Comparison of ENCODE assay signal across 8 mouse cellular contexts in genomic region chr4:115984111-115984510, GRCm38 (mm10). TPM values are rescaled to one million over a fixed set of nuclear protein-coding genes. Genes with fewer than 3 reads are reported as not detected.
DNase-seq lines count a peak whose midpoint lies in the region; ATAC-seq and TF ChIP-seq lines count a peak whose summit lies in the region.

No protein-coding gene starts in this region.

- 0 out of 2 replicates have a peak overlapping the region, but pooled peaks have one; percentile 22 for H3K4me2 ChIP-seq in embryonic facial prominence, embryonic 13.5 days
- H3K4me2 ChIP-seq in heart, embryonic 12.5 days = peak overlapping the region; percentile 46
- H3K4me2 ChIP-seq in kidney, embryonic 15.5 days = peak overlapping the region; percentile 38
- H3K4me2 ChIP-seq in myocyte (ENCODE audit: low read depth) = peak overlapping the region; percentile 39
- H3K4me2 ChIP-seq in stomach, embryonic 14.5 days (replicated peaks; ENCODE audit: low read depth, low read length) = no peak overlapping the region

- H3K79me2 ChIP-seq in liver, adult 2 months (ENCODE audit: control insufficient read depth, insufficient read depth, low read length) = no peaks in the 10 kb centered on the region
- H3K79me2 ChIP-seq in myocyte (ENCODE audit: control insufficient read depth, insufficient read depth) = no peaks in the 10 kb centered on the region

- ATAC-seq in embryonic facial prominence, embryonic 13.5 days (ENCODE audit: insufficient number of reproducible peaks, insufficient read depth, low FRiP score, low TSS enrichment, low read depth) = no peak
- ATAC-seq in heart, embryonic 12.5 days (ENCODE audit: insufficient number of reproducible peaks, low FRiP score) = no peak
- ATAC-seq in kidney, embryonic 15.5 days (replicated peaks; ENCODE audit: low FRiP score) = no peak; the same call in 1 of the 2 replicates
- 0 out of 2 replicates have a peak, but pooled peaks have one; percentile 8 for ATAC-seq in stomach, embryonic 14.5 days (ENCODE audit: insufficient number of reproducible peaks, insufficient read depth, low FRiP score, low read depth)

- peaks cover 66% of the 10 kb centered on the region for H3K27me3 ChIP-seq in embryonic facial prominence, embryonic 13.5 days
- H3K27me3 ChIP-seq in heart, embryonic 12.5 days (replicated peaks) = peaks cover 43% of the 10 kb centered on the region
- H3K27me3 ChIP-seq in kidney, embryonic 15.5 days = peaks cover 57% of the 10 kb centered on the region
- 0 out of 2 replicates have a peak, but pooled peaks cover 6% of the 10 kb centered on the region for H3K27me3 ChIP-seq in liver, adult 2 months (ENCODE audit: control insufficient read depth, insufficient read depth, low read length)
- peaks cover 37% of the 10 kb centered on the region for H3K27me3 ChIP-seq in myocyte (ENCODE audit: control insufficient read depth, insufficient read depth, insufficient read length)
- peaks cover 18% of the 10 kb centered on the region for H3K27me3 ChIP-seq in stomach, embryonic 14.5 days (ENCODE audit: control insufficient read depth, insufficient read depth, low read length)

- WGBS in embryonic facial prominence, embryonic 13.5 days = under 1% methylated on average over 13 of the region's 13 CpGs
- 3% methylated on average over 13 of the region's 13 CpGs for WGBS in heart, embryonic 12.5 days
- 1% methylated on average over 13 of the region's 13 CpGs for WGBS in kidney, embryonic 15.5 days
- WGBS in liver, adult 2 months = 5% methylated on average over 13 of the region's 13 CpGs
- WGBS in stomach, embryonic 14.5 days = 2% methylated on average over 13 of the region's 13 CpGs

- no peaks in the 10 kb centered on the region for H3K36me3 ChIP-seq in embryonic facial prominence, embryonic 13.5 days
- H3K36me3 ChIP-seq in heart, embryonic 12.5 days = no peaks in the 10 kb centered on the region
- H3K36me3 ChIP-seq in kidney, embryonic 15.5 days = no peaks in the 10 kb centered on the region
- H3K36me3 ChIP-seq in liver, adult 2 months (ENCODE audit: control insufficient read depth, insufficient read depth, low read length) = no peaks in the 10 kb centered on the region
- H3K36me3 ChIP-seq in myocyte (ENCODE audit: control insufficient read depth, insufficient read depth) = no peaks in the 10 kb centered on the region
- no peaks in the 10 kb centered on the region for H3K36me3 ChIP-seq in stomach, embryonic 14.5 days (ENCODE audit: control insufficient read depth, insufficient read depth, low read length)

- DNase-seq in 416B (ENCODE audit: low read depth) = peak; percentile 86
- peak; percentile 59 to 61 for DNase-seq in adrenal gland, postnatal 4 days (ENCODE audit: low spot score in 2 of 2)
- DNase-seq in liver, adult 2 months (ENCODE audit: extremely low read depth, low read depth, low spot score) = peak; percentile 57

- H3K9ac ChIP-seq in embryonic facial prominence, embryonic 13.5 days = no peak overlapping the region
- no peak overlapping the region for H3K9ac ChIP-seq in heart, embryonic 12.5 days
- no peak overlapping the region for H3K9ac ChIP-seq in kidney, embryonic 15.5 days
- no peak overlapping the region for H3K9ac ChIP-seq in liver, adult 2 months (ENCODE audit: low read depth, low read length)
- no peak overlapping the region for H3K9ac ChIP-seq in stomach, embryonic 14.5 days (replicated peaks; ENCODE audit: low read depth, low read length)

- H3K4me3 ChIP-seq in embryonic facial prominence, embryonic 13.5 days = no peak overlapping the region
- H3K4me3 ChIP-seq in heart, embryonic 12.5 days = no peak overlapping the region
- H3K4me3 ChIP-seq in kidney, embryonic 15.5 days (replicated peaks) = no peak overlapping the region
- no peak overlapping the region for H3K4me3 ChIP-seq in liver, adult 2 months (ENCODE audit: insufficient read depth, low read depth, low read length)
- no peak overlapping the region for H3K4me3 ChIP-seq in myocyte
- H3K4me3 ChIP-seq in stomach, embryonic 14.5 days (ENCODE audit: low read depth, low read length) = no peak overlapping the region

- no peak overlapping the region for H3K27ac ChIP-seq in embryonic facial prominence, embryonic 13.5 days
- no peak overlapping the region for H3K27ac ChIP-seq in heart, embryonic 12.5 days (ENCODE audit: poor library complexity, severe bottlenecking)
- no peak overlapping the region for H3K27ac ChIP-seq in kidney, embryonic 15.5 days
- H3K27ac ChIP-seq in liver, adult 2 months (replicated peaks; ENCODE audit: insufficient read depth, low read depth, low read length) = no peak overlapping the region
- no peak overlapping the region for H3K27ac ChIP-seq in stomach, embryonic 14.5 days (ENCODE audit: low read length)

- no peak for TF ChIP-seq POLR2A in liver, adult 2 months (IDR thresholded peaks at IDR 0.05; ENCODE audit: extremely low read depth, insufficient read depth, low read length)
- TF ChIP-seq POLR2A in myocyte (IDR thresholded peaks at IDR 0.05; ENCODE audit: insufficient read length, low read depth) = no peak

- H3ac ChIP-seq in myocyte (ENCODE audit: control insufficient read depth, insufficient read length) = no peak overlapping the region

- peaks cover 15% of the 10 kb centered on the region for H3K4me1 ChIP-seq in embryonic facial prominence, embryonic 13.5 days
- peaks cover 11% of the 10 kb centered on the region for H3K4me1 ChIP-seq in heart, embryonic 12.5 days (replicated peaks)
- peaks cover 12% of the 10 kb centered on the region for H3K4me1 ChIP-seq in kidney, embryonic 15.5 days
- no peaks in the 10 kb centered on the region for H3K4me1 ChIP-seq in liver, adult 2 months (ENCODE audit: control insufficient read depth, insufficient read depth, low read length)
- 0 out of 2 replicates have a peak, but pooled peaks cover 6% of the 10 kb centered on the region for H3K4me1 ChIP-seq in stomach, embryonic 14.5 days (ENCODE audit: control insufficient read depth, insufficient read depth, low read length)

- H3K9me3 ChIP-seq in embryonic facial prominence, embryonic 13.5 days = no peaks in the 10 kb centered on the region
- H3K9me3 ChIP-seq in heart, embryonic 12.5 days (replicated peaks) = no peaks in the 10 kb centered on the region
- H3K9me3 ChIP-seq in kidney, embryonic 15.5 days (replicated peaks) = no peaks in the 10 kb centered on the region
- no peaks in the 10 kb centered on the region for H3K9me3 ChIP-seq in stomach, embryonic 14.5 days (ENCODE audit: control insufficient read depth, low read depth, low read length)

- peak; percentile 76 for TF ChIP-seq CTCF in liver, adult 2 months (IDR thresholded peaks at IDR 0.05; ENCODE audit: low read depth, low read length)

TF ChIP-seq in myocyte, 11 proteins besides CTCF, POLR2A, EP300 and RAD21:
- TF ChIP-seq TCF12 (IDR thresholded peaks at IDR 0.05; ENCODE audit: insufficient read depth, poor library complexity, severe bottlenecking) (no peak), MYOD1 (IDR thresholded peaks at IDR 0.05; ENCODE audit: control insufficient read depth in 1 of 3, insufficient read length in 2 of 3, low read depth in 2 of 3) (no peak), POLR2AphosphoS2 (IDR thresholded peaks at IDR 0.05; ENCODE audit: insufficient read length, low read depth) (no peak), SRF (IDR thresholded peaks at IDR 0.05; ENCODE audit: control insufficient read depth, insufficient read length, low read depth) (no peak), CEBPB (IDR thresholded peaks at IDR 0.05; ENCODE audit: insufficient read depth, poor library complexity, severe bottlenecking) (no peak), MAX (IDR thresholded peaks at IDR 0.05; ENCODE audit: low read depth) (no peak)

RNA-seq across cellular contexts. Expression of gene Faah, which starts 33.6 kb away (rescaled TPM):
- total RNA-seq in adrenal gland, postnatal 4 days (2021) = 10 to 100 TPM in 1 of 2 experiments, 1 to 10 TPM in 1; 10.0 to 10.3 TPM
- 2.1 and 2.8 TPM in 2 replicates for polyA plus RNA-seq in embryonic facial prominence, embryonic 13.5 days (2015; fragmentation: Nextera tagmentation; extraction: Ambion mirVana)
- 1.3 and 1.5 TPM in 2 replicates for polyA plus RNA-seq in heart, embryonic 12.5 days (2016; fragmentation: Nextera tagmentation; extraction: Ambion mirVana)
- 8.9 and 10.5 TPM in 2 replicates for polyA plus RNA-seq in kidney, embryonic 15.5 days (2015; fragmentation: Nextera tagmentation; extraction: Ambion mirVana)
- total RNA-seq in liver, adult 2 months (2014; rRNA removed) = 55.9 and 71.4 TPM in 2 replicates
- 120 and 125 TPM in 2 replicates for polyA plus RNA-seq in liver, adult 2 months (2012; rRNA removed)
- polyA plus RNA-seq in myocyte (2012; fragmentation: generic; extraction: Trizol) = 0.08 TPM
- polyA plus RNA-seq in stomach, embryonic 14.5 days (2014; fragmentation: Nextera tagmentation; extraction: Ambion mirVana) = 8.3 and 8.5 TPM in 2 replicates

RNA-seq across cellular contexts. Expression of gene Dmbx1, which starts 44.4 kb away (rescaled TPM):
- not detected for total RNA-seq in adrenal gland, postnatal 4 days (2021)
- 2.4 and 3.9 TPM in 2 replicates for polyA plus RNA-seq in embryonic facial prominence, embryonic 13.5 days (2015; fragmentation: Nextera tagmentation; extraction: Ambion mirVana)
- polyA plus RNA-seq in heart, embryonic 12.5 days (2016; fragmentation: Nextera tagmentation; extraction: Ambion mirVana) = 0.04 TPM in 1 of 2 replicates, not detected in the other
- polyA plus RNA-seq in kidney, embryonic 15.5 days (2015; fragmentation: Nextera tagmentation; extraction: Ambion mirVana) = not detected in 2 replicates
- not detected in 2 replicates for total RNA-seq in liver, adult 2 months (2014; rRNA removed)
- polyA plus RNA-seq in liver, adult 2 months (2012; rRNA removed) = not detected in 2 replicates
- 0.01 TPM for polyA plus RNA-seq in myocyte (2012; fragmentation: generic; extraction: Trizol)
- not detected in 2 replicates for polyA plus RNA-seq in stomach, embryonic 14.5 days (2014; fragmentation: Nextera tagmentation; extraction: Ambion mirVana)

Comparison
In these comparisons a context has a peak if more than half of its experiments do, and no peak if none do; other contexts are left out.
1. RNA of gene Faah, which starts 33.6 kb away (polyA plus RNA-seq): 120 to 125 TPM in liver, adult 2 months; 8.9 to 10.5 TPM in kidney, embryonic 15.5 days, 8.3 to 8.5 TPM in stomach, embryonic 14.5 days, 2.1 to 2.8 TPM in embryonic facial prominence, embryonic 13.5 days, 1.3 to 1.5 TPM in heart, embryonic 12.5 days and 0.08 TPM in myocyte (single experiment); every median in the first group is over 10 times any median in the second.
2. Peak in every context shown above with its lines, with median percentiles within 50 percentile points of each other: DNase-seq.